8 mouse cellular contexts compared by ENCODE assay signal in the genomic region with DNA sequence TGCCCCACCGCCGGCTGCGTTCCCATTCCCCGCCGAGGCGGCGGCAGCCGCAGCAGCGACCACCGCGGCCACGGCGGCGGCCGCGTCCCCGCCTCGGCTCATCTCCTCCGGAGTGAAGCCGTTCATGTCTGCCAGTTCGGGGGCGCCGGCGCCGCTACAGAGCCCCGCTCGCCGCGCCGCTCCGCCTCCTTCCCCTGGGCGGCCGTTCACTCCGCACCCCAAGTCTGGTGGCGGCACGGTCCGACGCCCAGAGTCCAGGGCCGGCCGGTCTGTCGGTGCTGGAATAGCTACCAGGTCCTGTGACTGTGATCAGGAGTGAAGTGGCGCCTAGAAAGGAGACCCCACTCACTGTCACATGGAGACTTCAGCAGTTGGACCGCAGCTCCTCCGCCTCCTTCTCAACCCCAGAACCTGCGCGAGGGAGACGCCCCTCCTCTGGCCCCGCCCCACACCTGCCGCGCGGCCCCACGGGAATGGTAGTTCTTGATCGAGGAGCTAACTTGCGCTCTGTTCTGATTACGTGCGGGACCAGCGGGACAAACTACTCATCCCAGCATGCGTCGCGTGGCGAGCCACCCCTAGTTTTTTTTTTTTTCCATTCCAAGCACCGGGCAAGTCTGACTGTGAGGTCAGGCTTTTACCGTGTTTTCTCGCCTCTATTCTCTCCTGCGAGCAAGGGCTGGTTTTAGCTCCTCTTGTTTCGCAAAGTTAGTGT. TPM values are rescaled to one million over a fixed set of nuclear protein-coding genes. Genes with fewer than 3 reads are reported as not detected.
A peak's percentile ranks its signal among the peaks of the same experiment; 100 is the strongest.
DNase-seq lines count a peak whose midpoint lies in the region; ATAC-seq lines count a peak whose summit lies in the region.

A gene (minus strand): TSS at position 420 of the 715 bp plus-strand sequence.

- no peaks in the 10 kb centered on the region for H3K36me3 ChIP-seq in hindbrain, embryonic 11.5 days (ENCODE audit: control insufficient read depth, insufficient read depth, low read length)

- H3K9me3 ChIP-seq in hindbrain, embryonic 11.5 days (ENCODE audit: control insufficient read depth, low read length): no peaks in the 10 kb centered on the region

- H3K9ac ChIP-seq in hindbrain, embryonic 11.5 days (ENCODE audit: low read depth, low read length): peak within 1 kb of the TSS; percentile 98

- H3K27me3 ChIP-seq in hindbrain, embryonic 11.5 days (ENCODE audit: control insufficient read depth, insufficient read depth, low read length): no peaks in the 10 kb centered on the region

- no peaks in the 10 kb centered on the region for H3K4me1 ChIP-seq in hindbrain, embryonic 11.5 days (replicated peaks; ENCODE audit: control insufficient read depth, insufficient read depth, low read length)

- peak; percentile 96 for ATAC-seq in hindbrain, embryonic 11.5 days (ENCODE audit: low FRiP score)

- peak; percentile 100 for DNase-seq in Muller cell, postnatal 12 days (ENCODE audit: inconsistent ontology term)
- DNase-seq in cerebellum, adult 9-11 months: peak; percentile 99
- DNase-seq in frontal cortex, adult 2 months (ENCODE audit: extremely low spot score in 1 of 2, low spot score in 1 of 2): peak; percentile 96 to 98
- DNase-seq in hindbrain, embryonic 11.5 days (ENCODE audit: low spot score): peak; percentile 99
- DNase-seq in layer of hippocampus, postnatal 10 days (ENCODE audit: low spot score in 2 of 2): peak; percentile 96 to 98
- DNase-seq in lung, postnatal 10 days: peak; percentile 99
- peak; percentile 97 for DNase-seq in ovary, postnatal 36 days (ENCODE audit: low spot score)
- DNase-seq in thymus, postnatal 25 days: peak; percentile 99

- H3K4me3 ChIP-seq in hindbrain, embryonic 11.5 days (ENCODE audit: low read depth, low read length): peak within 1 kb of the TSS; percentile 91

- peak within 1 kb of the TSS; percentile 97 for H3K27ac ChIP-seq in hindbrain, embryonic 11.5 days (ENCODE audit: low read depth, low read length)

- WGBS in hindbrain, embryonic 11.5 days: under 1% methylated on average over 66 of the region's 66 CpGs

- peak within 1 kb of the TSS; percentile 74 for H3K4me2 ChIP-seq in hindbrain, embryonic 11.5 days (replicated peaks; ENCODE audit: low read depth, low read length)

RNA-seq across cellular contexts. Expression of the gene that starts here (rescaled TPM):
- polyA plus RNA-seq in frontal cortex, adult 2 months (2012; rRNA removed): 10.6 and 11.5 TPM in 2 replicates
- polyA plus RNA-seq in hindbrain, embryonic 11.5 days (2014; fragmentation: Nextera tagmentation; extraction: Ambion mirVana): 109 and 115 TPM in 2 replicates
- total RNA-seq in layer of hippocampus, postnatal 10 days (2021): 10 to 100 TPM; 12.5 to 13.7 TPM

Comparison
In these comparisons a context has a peak if more than half of its experiments do, and no peak if none do; other contexts are left out.
1. Peak in every context shown above with its lines: DNase-seq, ATAC-seq, H3K4me3 ChIP-seq and H3K27ac ChIP-seq.